Mouse (Mus musculus) heart, adult 11 months (tissue): ENCODE measurements around the gene H2-Oa.

Source experiments
- DNase-seq: peaks from one replicate; pipeline ENCODE4 v3.0.0; 2022

Gene H2-Oa

GRCm38 (mm10) chr17:34122188-34122984 lies 30.2 kb downstream of the H2-Oa start, which contains the start of gene Brd2:
Gene Brd2, minus strand, starts transcription at chr17:34122634.
- DNase-seq = peak; percentile 100

DNA sequence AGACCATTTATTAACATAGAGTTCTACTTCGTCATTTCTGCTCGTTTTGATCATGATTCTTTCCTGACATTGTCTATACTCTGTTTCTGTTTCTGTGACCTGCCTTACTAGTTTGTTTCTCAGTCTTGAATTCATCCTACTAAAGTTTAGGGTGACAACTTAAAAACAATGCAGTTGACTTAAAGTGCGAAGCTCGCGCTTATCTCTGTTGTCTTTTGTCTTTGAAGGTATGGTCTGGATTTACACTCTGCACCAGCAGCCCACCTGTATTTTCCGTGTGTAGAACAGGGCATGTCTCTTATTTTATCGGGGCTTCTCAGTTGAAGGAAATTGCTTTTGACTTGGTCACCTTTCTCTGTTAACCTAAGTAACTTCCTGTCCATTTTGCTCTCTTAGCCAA lies 31.0 kb downstream of the H2-Oa start:
- DNase-seq = no peak

DNA sequence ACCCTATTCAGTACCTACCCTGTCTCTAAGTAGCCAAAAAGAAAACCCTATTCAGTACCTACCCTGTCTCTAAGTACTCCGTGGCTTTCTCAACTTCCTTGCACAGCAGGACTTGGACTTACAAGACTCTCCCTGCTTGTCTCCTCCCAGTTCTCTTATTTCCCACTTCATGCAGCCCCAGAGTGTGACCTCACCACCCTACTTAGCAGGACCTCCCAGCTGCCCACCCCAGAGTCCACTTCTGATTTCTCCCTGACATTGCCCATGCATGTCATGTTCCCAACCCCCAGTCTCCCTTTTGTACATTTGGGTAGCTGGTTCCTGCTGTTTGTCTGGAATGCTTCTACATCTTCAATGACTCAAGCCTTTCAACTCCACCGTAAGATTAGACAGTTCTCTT lies 31.4 kb downstream of the H2-Oa start:
- DNase-seq = peak; percentile 97

GRCm38 (mm10) chr17:34124649-34125048 lies 32.5 kb downstream of the H2-Oa start:
- peak; percentile 95 for DNase-seq

- peak; percentile 92 for DNase-seq
These were observed 34.8 kb downstream of the H2-Oa start for GRCm38 (mm10) chr17:34126826-34127420.

GRCm38 (mm10) chr17:34127475-34127874 lies 35.3 kb downstream of the H2-Oa start:
- DNase-seq = peak; percentile 97

- peak; percentile 85 for DNase-seq
These were observed 36.3 kb downstream of the H2-Oa start for GRCm38 (mm10) chr17:34128264-34128937.

DNA sequence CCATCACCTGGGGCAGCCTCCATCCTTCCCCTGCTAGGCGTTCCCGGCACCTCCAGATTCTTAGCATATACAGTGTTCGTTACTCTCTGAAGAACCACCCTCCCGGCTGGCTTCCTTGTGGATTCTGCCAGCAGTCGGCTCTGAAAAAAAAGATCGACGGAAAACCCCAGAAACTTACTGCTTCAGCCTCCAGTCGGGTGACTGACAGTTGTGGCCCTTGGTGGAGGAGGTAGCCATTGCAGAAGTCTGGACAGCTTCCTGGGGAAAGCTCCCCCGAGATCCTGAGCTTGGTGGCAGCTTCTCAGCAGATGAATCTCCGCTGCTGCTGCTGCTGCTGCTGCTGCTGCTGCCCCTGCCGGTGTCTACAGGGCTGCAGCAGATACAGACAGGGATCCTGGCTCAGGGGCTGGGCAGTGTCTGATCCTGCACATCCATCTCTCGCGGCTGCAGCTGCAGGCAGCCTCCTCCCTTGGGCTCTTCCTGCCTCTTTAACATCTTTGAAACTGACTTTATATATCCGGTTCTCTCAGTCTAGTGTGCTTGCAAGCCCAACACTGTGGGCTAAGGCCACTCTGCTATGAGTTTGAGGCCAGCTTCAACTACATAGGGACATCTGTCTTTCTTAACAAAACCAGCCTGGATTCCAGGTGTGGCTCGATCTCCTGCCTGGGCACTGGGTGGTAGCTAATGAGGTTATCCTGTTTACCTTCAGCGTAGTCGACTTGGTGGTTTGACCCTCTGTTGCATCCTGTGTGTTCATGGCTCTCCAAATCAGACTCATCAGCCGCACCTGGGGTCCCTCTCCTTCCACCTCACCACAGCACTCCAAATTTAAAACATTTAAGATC lies 37.0 kb downstream of the H2-Oa start:
- peak; percentile 87 for DNase-seq

GRCm38 (mm10) chr17:34130073-34130947 lies 38.2 kb downstream of the H2-Oa start:
- peak; percentile 91 for DNase-seq

- DNase-seq = no peak
These were observed 39.8 kb downstream of the H2-Oa start for GRCm38 (mm10) chr17:34131911-34132310.

DNA sequence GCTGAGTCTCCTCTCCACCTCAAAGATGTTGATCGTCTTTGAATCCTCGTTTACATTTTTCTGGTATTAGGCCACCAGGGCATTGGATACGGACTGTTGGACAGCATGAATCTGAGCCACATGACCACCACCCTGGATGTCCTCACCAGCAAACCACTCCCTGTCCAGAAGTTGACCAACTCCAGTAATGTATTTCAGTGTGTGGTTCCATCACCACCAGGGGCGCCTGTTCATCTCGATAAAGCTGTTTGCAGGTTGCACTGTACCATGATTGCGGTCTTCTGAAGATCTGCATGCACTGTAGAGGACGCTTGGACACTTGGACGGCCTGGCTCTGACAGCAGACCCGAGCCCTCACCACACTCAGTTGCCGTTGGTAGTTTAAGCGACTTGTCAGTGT lies 41.1 kb downstream of the H2-Oa start:
- DNase-seq = peak; percentile 87

- DNase-seq = peak; percentile 88
These were observed 42.3 kb downstream of the H2-Oa start for GRCm38 (mm10) chr17:34134451-34134850.

- DNase-seq = peak; percentile 100
These were observed 43.4 kb downstream of the H2-Oa start for GRCm38 (mm10) chr17:34135297-34136224.

- peak; percentile 90 for DNase-seq
These were observed 45.5 kb downstream of the H2-Oa start for GRCm38 (mm10) chr17:34137601-34138000.

- peak; percentile 91 for DNase-seq
These were observed 46.5 kb downstream of the H2-Oa start for GRCm38 (mm10) chr17:34138655-34139054.

GRCm38 (mm10) chr17:34139416-34139815 lies 47.3 kb downstream of the H2-Oa start:
- peak; percentile 96 for DNase-seq

- DNase-seq = no peak
These were observed 48.1 kb downstream of the H2-Oa start for GRCm38 (mm10) chr17:34140240-34140639.

DNA sequence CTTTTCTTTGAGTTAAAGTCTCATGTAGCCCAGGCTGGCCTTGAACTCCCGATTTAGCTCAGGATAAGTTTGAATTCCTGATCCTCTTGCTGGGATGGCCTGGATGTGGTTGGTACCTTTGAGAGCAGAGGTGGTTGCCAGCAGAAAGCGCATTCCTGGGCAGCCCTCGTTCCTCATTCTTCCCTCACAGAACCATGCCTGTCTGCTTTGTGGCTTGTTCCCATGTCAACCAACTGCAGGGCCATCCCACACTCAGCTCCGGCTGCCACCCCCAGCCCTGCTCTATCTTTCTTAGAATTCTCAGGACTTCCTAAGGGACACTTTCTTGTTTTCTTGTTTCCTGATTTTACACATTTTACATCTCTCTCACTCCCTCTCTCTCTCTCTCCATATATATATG lies 49.3 kb downstream of the H2-Oa start:
- peak; percentile 87 for DNase-seq

- peak; percentile 93 for DNase-seq
These were observed 50.4 kb downstream of the H2-Oa start for GRCm38 (mm10) chr17:34142456-34143010.

GRCm38 (mm10) chr17:34143033-34143432 lies 50.9 kb downstream of the H2-Oa start, which contains the start of gene H2-DMb2:
Gene H2-DMb2, plus strand, starts transcription at chr17:34143307.
- peak; percentile 99 for DNase-seq
